24 mouse cellular contexts compared by ENCODE assay signal in the genomic region with DNA sequence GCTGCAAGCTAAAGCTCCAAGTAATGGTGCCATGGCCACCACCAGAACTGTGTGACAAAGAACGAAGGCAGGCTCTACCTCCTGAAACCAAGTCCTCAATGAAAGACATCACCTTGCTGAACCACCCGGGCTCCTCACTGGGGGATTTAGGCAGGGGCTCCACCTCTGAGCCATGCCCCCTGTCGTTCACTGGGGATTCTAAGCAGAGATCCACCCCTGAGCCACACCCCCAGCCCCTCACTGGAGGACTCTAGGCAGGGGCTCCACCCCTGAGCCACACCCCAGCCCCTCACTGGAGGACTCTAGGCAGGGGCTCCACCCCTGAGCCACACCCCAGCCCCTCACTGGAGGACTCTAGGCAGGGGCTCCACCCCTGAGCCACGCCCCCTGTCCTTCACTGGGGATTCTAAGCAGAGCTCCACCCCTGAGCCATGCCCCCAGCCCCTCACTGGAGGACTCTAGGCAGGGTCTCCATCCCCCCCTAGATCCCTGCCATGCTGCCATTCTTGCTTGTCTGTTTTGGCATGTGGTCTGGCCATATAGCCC. TPM values are rescaled to one million over a fixed set of nuclear protein-coding genes. Genes with fewer than 3 reads are reported as not detected.
DNase-seq lines count a peak whose midpoint lies in the region; ATAC-seq and TF ChIP-seq lines count a peak whose summit lies in the region.
"Had no signal": no experiment of that assay in that cellular context is flagged by ENCODE, and none has a peak within 500 bp of the region (broad histone marks: within the 10 kb centered on the region; RNA-seq: fewer than 3 reads in every experiment).

No protein-coding gene starts in this region.

- WGBS in liver, postnatal 0 days (ENCODE audit: insufficient replicate concordance), result 55% methylated on average over 4 of the region's 4 CpGs
- WGBS in liver, embryonic 15.5 days (ENCODE audit: insufficient replicate concordance), result 50% methylated on average over 4 of the region's 4 CpGs

- no peak overlapping the region for H3K4me3 ChIP-seq in liver, postnatal 0 days (ENCODE audit: low read depth, low read length)
- H3K4me3 ChIP-seq in MEL (ENCODE audit: control insufficient read depth in 1 of 2, insufficient read depth in 1 of 2, low read depth in 2 of 2, low read length in 2 of 2), result no peak overlapping the region
- H3K4me3 ChIP-seq in liver, embryonic 15.5 days (replicated peaks), result no peak overlapping the region
- H3K4me3 ChIP-seq: embryonic facial prominence, embryonic 13.5 days; forebrain, embryonic 13.5 days; heart, embryonic 15.5 days; layer of hippocampus, adult 2 months had no signal

- no peak overlapping the region for H3K9ac ChIP-seq in liver, postnatal 0 days (replicated peaks)
- H3K9ac ChIP-seq in MEL (ENCODE audit: control insufficient read depth, low read depth, low read length, poor library complexity, severe bottlenecking), result no peak overlapping the region
- H3K9ac ChIP-seq in liver, embryonic 15.5 days, result no peak overlapping the region
- H3K9ac ChIP-seq: embryonic facial prominence, embryonic 13.5 days; forebrain, embryonic 13.5 days; heart, embryonic 15.5 days; hindbrain, embryonic 14.5 days had no signal

- no peak for ATAC-seq in liver, postnatal 0 days
- peak; percentile 53 for ATAC-seq in liver, embryonic 15.5 days (ENCODE audit: insufficient read depth)
- ATAC-seq: forebrain, embryonic 13.5 days had no signal

- no peak for TF ChIP-seq CTCF in liver, postnatal 0 days (IDR thresholded peaks at IDR 0.05; ENCODE audit: low read depth)
- no peak for TF ChIP-seq CTCF in MEL (IDR thresholded peaks at IDR 0.05 in 2 of 3, conservative IDR thresholded peaks at IDR 0.05 in 1 of 3; ENCODE audit: control insufficient read depth in 1 of 3, insufficient read depth in 1 of 3, low read depth in 2 of 3, low read length in 3 of 3, poor library complexity in 1 of 3, severe bottlenecking in 1 of 3)

- no peak for TF ChIP-seq POLR2A in MEL (IDR thresholded peaks at IDR 0.05; ENCODE audit: control insufficient read depth in 1 of 2, insufficient read depth in 1 of 2, low read depth in 1 of 2, low read length in 2 of 2, poor library complexity in 1 of 2)

- H3K9me3 ChIP-seq in liver, postnatal 0 days (ENCODE audit: low read length), result no peaks in the 10 kb centered on the region
- no peaks in the 10 kb centered on the region for H3K9me3 ChIP-seq in MEL (replicated peaks; ENCODE audit: insufficient read depth, low read length)
- H3K9me3 ChIP-seq in liver, embryonic 15.5 days (replicated peaks), result no peaks in the 10 kb centered on the region
- H3K9me3 ChIP-seq: embryonic facial prominence, embryonic 13.5 days; forebrain, embryonic 13.5 days; heart, embryonic 15.5 days had no signal

- H3K27ac ChIP-seq in liver, postnatal 0 days (ENCODE audit: low read depth), result no peak overlapping the region
- no peak overlapping the region for H3K27ac ChIP-seq in MEL (ENCODE audit: control insufficient read depth, low read depth, low read length)
- 0 out of 2 replicates have a peak overlapping the region, but pooled peaks have one; percentile 1 for H3K27ac ChIP-seq in liver, embryonic 15.5 days (replicated peaks)
- H3K27ac ChIP-seq: embryonic facial prominence, embryonic 13.5 days; forebrain, embryonic 13.5 days; heart, embryonic 15.5 days; hindbrain, embryonic 14.5 days; layer of hippocampus, adult 2 months had no signal

- peaks cover 8% of the 10 kb centered on the region for H3K79me2 ChIP-seq in MEL (ENCODE audit: control insufficient read depth, insufficient read depth, low read length, poor library complexity)

- peak; percentile 68 for DNase-seq in liver
- DNase-seq in liver, postnatal 0 days, result no peak
- DNase-seq in MEL (ENCODE audit: low read depth, low spot score), result peak; percentile 37
- DNase-seq in c-Kit-positive CD71-positive TER-119-negative erythroid progenitor cells, embryonic 14.5 days (ENCODE audit: low read depth), result peak; percentile 33
- DNase-seq in thymus, postnatal 14 days, result no peak
- DNase-seq in cerebellum, postnatal 25 days, result no peak
- DNase-seq: adrenal gland, adult 2 months; cerebellum, adult 18-20 months; cerebellum, postnatal 14 days; gastrocnemius, postnatal 10 days; heart, adult 18-20 months; heart, postnatal 36 days; kidney, postnatal 25 days; layer of hippocampus, postnatal 36 days; lung, adult 18-20 months; thymus, adult 18-20 months had no signal

- H3K36me3 ChIP-seq in liver, postnatal 0 days (replicated peaks; ENCODE audit: insufficient read depth, low read length), result no peaks in the 10 kb centered on the region; the same call in 1 of the 2 replicates
- H3K36me3 ChIP-seq in MEL (ENCODE audit: control insufficient read depth in 1 of 2, insufficient read depth in 2 of 2, low read length in 2 of 2), result no peaks in the 10 kb centered on the region
- no peaks in the 10 kb centered on the region for H3K36me3 ChIP-seq in liver, embryonic 15.5 days (replicated peaks)
- H3K36me3 ChIP-seq: embryonic facial prominence, embryonic 13.5 days; heart, embryonic 15.5 days had no signal

- TF ChIP-seq RAD21 in MEL (IDR thresholded peaks at IDR 0.05; ENCODE audit: low read depth, low read length), result no peak

- no peak overlapping the region for H3K4me2 ChIP-seq in liver, postnatal 0 days (ENCODE audit: low read depth, low read length)
- H3K4me2 ChIP-seq in liver, embryonic 15.5 days, result no peak overlapping the region
- H3K4me2 ChIP-seq: embryonic facial prominence, embryonic 13.5 days; forebrain, embryonic 13.5 days; heart, embryonic 15.5 days; hindbrain, embryonic 14.5 days had no signal

- TF ChIP-seq EP300 in liver, postnatal 0 days (IDR thresholded peaks at IDR 0.05; ENCODE audit: low read depth), result no peak
- TF ChIP-seq EP300 in MEL (IDR thresholded peaks at IDR 0.05; ENCODE audit: low read depth in 1 of 2, low read length in 2 of 2), result no peak

- peaks cover under 1% of the 10 kb centered on the region; the same call in 1 of the 2 replicates for H3K4me1 ChIP-seq in liver, postnatal 0 days (ENCODE audit: insufficient read depth)
- H3K4me1 ChIP-seq in MEL (ENCODE audit: control insufficient read depth in 1 of 2, insufficient read depth in 2 of 2, low read length in 2 of 2), result no peaks in the 10 kb centered on the region; a peak in 1 of 4 replicates
- H3K4me1 ChIP-seq in liver, embryonic 15.5 days (replicated peaks), result peaks cover 38% of the 10 kb centered on the region
- H3K4me1 ChIP-seq: heart, embryonic 15.5 days had no signal

- no peaks in the 10 kb centered on the region for H3K27me3 ChIP-seq in liver, postnatal 0 days (ENCODE audit: insufficient read depth, low read length)
- H3K27me3 ChIP-seq in MEL (ENCODE audit: control insufficient read depth in 1 of 2, insufficient read depth in 2 of 2, low read length in 2 of 2), result no peaks in the 10 kb centered on the region
- H3K27me3 ChIP-seq in liver, embryonic 15.5 days, result no peaks in the 10 kb centered on the region
- H3K27me3 ChIP-seq: embryonic facial prominence, embryonic 13.5 days; forebrain, embryonic 13.5 days; heart, embryonic 15.5 days had no signal

TF ChIP-seq in MEL, 35 proteins besides CTCF, POLR2A, EP300 and RAD21 (continues in another document):
- TF ChIP-seq MYC (IDR thresholded peaks at IDR 0.05; ENCODE audit: low read depth, low read length) (no peak), GATA1 (IDR thresholded peaks at IDR 0.05; ENCODE audit: low read depth, low read length) (no peak), ETS1 (IDR thresholded peaks at IDR 0.05; ENCODE audit: low read depth, low read length) (no peak), NRF1 (IDR thresholded peaks at IDR 0.05; ENCODE audit: insufficient read depth, low read depth, low read length, poor library complexity, severe bottlenecking) (no peak), MAX (IDR thresholded peaks at IDR 0.05; ENCODE audit: low read length) (no peak), ZKSCAN1 (IDR thresholded peaks at IDR 0.05; ENCODE audit: low read depth, low read length) (no peak), ZC3H11A (IDR thresholded peaks at IDR 0.05; ENCODE audit: low read depth, low read length) (no peak), UBTF (IDR thresholded peaks at IDR 0.05; ENCODE audit: borderline replicate concordance, insufficient read depth, low read depth, low read length) (no peak), NELFE (IDR thresholded peaks at IDR 0.05; ENCODE audit: low read depth, low read length) (no peak)

RNA-seq across cellular contexts. Expression of gene Crtc1, which starts 6.3 kb away (rescaled TPM):
- polyA plus RNA-seq in liver, postnatal 0 days (2015; fragmentation: Nextera tagmentation; extraction: Ambion mirVana), result 2.6 and 2.7 TPM in 2 replicates
- 3.0 and 3.3 TPM in 2 replicates for total RNA-seq in MEL (2012; rRNA removed)
- 10 to 100 TPM in 1 of 2 experiments, not detected in 1; 18.0 TPM for polyA plus RNA-seq in MEL (2012; ENCODE audit: insufficient read depth in 1 of 2, insufficient read length in 2 of 2, low read depth in 1 of 2, low replicate concordance in 2 of 2, missing spikeins in 1 of 2)
- 4.2 and 4.3 TPM in 2 replicates for polyA plus RNA-seq in liver, embryonic 15.5 days (2015; fragmentation: Nextera tagmentation; extraction: Ambion mirVana)

RNA-seq across cellular contexts. Expression of gene Klhl26, which starts 43.7 kb away (rescaled TPM):
- 4.2 and 5.4 TPM in 2 replicates for polyA plus RNA-seq in liver, postnatal 0 days (2015; fragmentation: Nextera tagmentation; extraction: Ambion mirVana)
- 7.6 and 8.0 TPM in 2 replicates for total RNA-seq in MEL (2012; rRNA removed)
- 10 to 100 TPM in 1 of 2 experiments, not detected in 1; 11.4 TPM for polyA plus RNA-seq in MEL (2012; ENCODE audit: insufficient read depth in 1 of 2, insufficient read length in 2 of 2, low read depth in 1 of 2, low replicate concordance in 2 of 2, missing spikeins in 1 of 2)
- 6.4 and 6.7 TPM in 2 replicates for polyA plus RNA-seq in liver, embryonic 15.5 days (2015; fragmentation: Nextera tagmentation; extraction: Ambion mirVana)

RNA-seq across cellular contexts. Expression of gene Tmem59l, which starts 54.1 kb away (rescaled TPM):
- not detected in 2 replicates for polyA plus RNA-seq in liver, postnatal 0 days (2015; fragmentation: Nextera tagmentation; extraction: Ambion mirVana)
- not detected in 2 replicates for total RNA-seq in MEL (2012; rRNA removed)
- polyA plus RNA-seq in MEL (2012; ENCODE audit: insufficient read depth in 1 of 2, insufficient read length in 2 of 2, low read depth in 1 of 2, low replicate concordance in 2 of 2, missing spikeins in 1 of 2), result not detected
- not detected in 2 replicates for polyA plus RNA-seq in liver, embryonic 15.5 days (2015; fragmentation: Nextera tagmentation; extraction: Ambion mirVana)
- total RNA-seq: heart, adult 18-20 months; heart, postnatal 36 days; megakaryocyte-erythroid progenitor cell, adult 5-6 weeks; neutrophil, adult 5-6 weeks had no signal

RNA-seq across cellular contexts. Expression of gene Comp, which starts 59.7 kb away (rescaled TPM):
- 3.0 and 4.0 TPM in 2 replicates for polyA plus RNA-seq in liver, postnatal 0 days (2015; fragmentation: Nextera tagmentation; extraction: Ambion mirVana)
- not detected in 2 replicates for total RNA-seq in MEL (2012; rRNA removed)
- under 1 TPM in 1 of 2 experiments, not detected in 1; 0.54 TPM for polyA plus RNA-seq in MEL (2012; ENCODE audit: insufficient read depth in 1 of 2, insufficient read length in 2 of 2, low read depth in 1 of 2, low replicate concordance in 2 of 2, missing spikeins in 1 of 2)
- polyA plus RNA-seq in liver, embryonic 15.5 days (2015; fragmentation: Nextera tagmentation; extraction: Ambion mirVana), result 1.3 and 2.1 TPM in 2 replicates

RNA-seq across cellular contexts. Expression of gene Crlf1, which starts 59.9 kb away (rescaled TPM):
- 0.07 and 0.38 TPM in 2 replicates for polyA plus RNA-seq in liver, postnatal 0 days (2015; fragmentation: Nextera tagmentation; extraction: Ambion mirVana)
- total RNA-seq in MEL (2012; rRNA removed), result 3.8 and 6.6 TPM in 2 replicates
- 10 to 100 TPM in 1 of 2 experiments, not detected in 1; 26.6 TPM for polyA plus RNA-seq in MEL (2012; ENCODE audit: insufficient read depth in 1 of 2, insufficient read length in 2 of 2, low read depth in 1 of 2, low replicate concordance in 2 of 2, missing spikeins in 1 of 2)
- polyA plus RNA-seq in liver, embryonic 15.5 days (2015; fragmentation: Nextera tagmentation; extraction: Ambion mirVana), result 0.97 and 1.7 TPM in 2 replicates
- total RNA-seq: neutrophil, adult 5-6 weeks had no signal

Comparison
In these comparisons a context has a peak if more than half of its experiments do, and no peak if none do; other contexts are left out.
1. DNase-seq: peak in liver (single experiment), MEL (single experiment) and c-Kit-positive CD71-positive TER-119-negative erythroid progenitor cells, embryonic 14.5 days (single experiment); none in liver, postnatal 0 days (single experiment), thymus, postnatal 14 days (single experiment) and cerebellum, postnatal 25 days (0 of 2).